Mouse (Mus musculus): ENCODE measurements at regions not wholly inside any gene's neighbourhood (a gene's known extent, or its start where the extent isn't known, plus 50 kb on each side); places are given as distances from the start of the nearest gene placed in this dataset.

DNA sequence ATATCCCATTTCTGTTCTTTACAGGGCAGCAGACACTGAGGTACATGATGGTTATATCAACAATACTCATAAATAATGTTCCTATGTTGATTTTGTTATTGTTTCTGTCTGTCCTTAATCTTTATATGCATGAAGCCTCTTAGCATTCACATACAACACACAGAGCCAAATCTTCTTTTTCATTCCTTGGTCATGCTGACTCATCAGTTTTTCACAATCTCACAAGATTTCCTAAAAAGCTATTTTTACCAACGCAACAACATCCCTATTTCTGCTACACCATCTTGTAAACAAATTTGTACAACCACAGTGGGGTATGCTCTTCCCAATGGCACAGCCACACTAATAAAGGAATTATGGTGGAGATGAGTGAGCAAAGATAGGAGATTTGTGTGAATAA lies 555.1 kb downstream of the Trib2 start:
- TF ChIP-seq EP300 (IDR thresholded peaks at IDR 0.05; ENCODE audit: low read depth) (no peak), CTCF (IDR thresholded peaks at IDR 0.05; ENCODE audit: low read depth) (no peak)
- H3K9me3 ChIP-seq (replicated peaks; ENCODE audit: control insufficient read depth, low read length) = no peaks in the 10 kb centered on the region
- H3K27me3 ChIP-seq (ENCODE audit: control insufficient read depth, insufficient read depth, low read length) = no peaks in the 10 kb centered on the region
- no peak overlapping the region for H3K27ac ChIP-seq (ENCODE audit: low read depth)
- no peak overlapping the region for H3K4me3 ChIP-seq (ENCODE audit: low read depth, low read length)
- H3K4me2 ChIP-seq (ENCODE audit: low read depth, low read length) = no peak overlapping the region
- no peak overlapping the region for H3K9ac ChIP-seq (replicated peaks; ENCODE audit: low read depth, low read length)
- 63% methylated on average over 1 of the region's 1 CpGs for WGBS
- H3K4me1 ChIP-seq (ENCODE audit: control insufficient read depth, insufficient read depth) = no peaks in the 10 kb centered on the region
- ATAC-seq (ENCODE audit: insufficient read depth, low read depth) (no peak), DNase-seq (ENCODE audit: low spot score) (no peak)
- no peaks in the 10 kb centered on the region for H3K36me3 ChIP-seq (replicated peaks; ENCODE audit: control insufficient read depth, insufficient read depth, low read length)

DNA sequence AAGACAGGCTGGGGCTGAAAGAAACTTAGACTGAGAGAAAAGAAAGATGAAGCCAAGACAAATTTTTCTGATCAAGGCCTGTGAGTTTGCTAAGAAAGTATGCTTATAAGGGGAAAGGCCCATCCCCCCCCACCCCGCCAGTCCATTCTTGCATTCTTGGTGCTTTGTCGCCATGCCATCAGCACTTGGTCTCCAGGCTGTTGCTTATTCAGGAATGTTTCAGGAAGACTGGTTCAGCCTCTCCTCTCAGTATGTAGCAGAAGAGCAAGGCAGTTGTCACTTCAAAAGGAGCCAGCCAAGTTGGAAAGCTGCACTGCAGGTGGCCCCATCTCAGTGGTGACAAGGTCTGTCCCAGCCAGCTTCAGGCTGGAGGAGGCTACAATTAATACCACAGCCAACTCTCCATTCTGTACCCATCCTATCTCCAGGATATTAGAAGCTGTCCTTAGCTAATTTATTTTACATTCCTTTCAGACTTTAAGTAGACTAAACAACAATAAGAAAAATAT lies 555.8 kb downstream of the Trib2 start:
- H3K4me2 ChIP-seq (ENCODE audit: low read depth, low read length) = no peak overlapping the region
- 65% methylated on average over 2 of the region's 2 CpGs for WGBS
- H3K4me3 ChIP-seq (ENCODE audit: low read depth, low read length) = no peak overlapping the region
- H3K4me1 ChIP-seq (ENCODE audit: control insufficient read depth, insufficient read depth) = no peaks in the 10 kb centered on the region
- H3K36me3 ChIP-seq (replicated peaks; ENCODE audit: control insufficient read depth, insufficient read depth, low read length) = no peaks in the 10 kb centered on the region
- no peak overlapping the region for H3K27ac ChIP-seq (ENCODE audit: low read depth)
- H3K9ac ChIP-seq (replicated peaks; ENCODE audit: low read depth, low read length) = no peak overlapping the region
- no peaks in the 10 kb centered on the region for H3K27me3 ChIP-seq (ENCODE audit: control insufficient read depth, insufficient read depth, low read length)
- no peak for DNase-seq (ENCODE audit: low spot score)
- H3K9me3 ChIP-seq (replicated peaks; ENCODE audit: control insufficient read depth, low read length) = no peaks in the 10 kb centered on the region
- TF ChIP-seq EP300 (IDR thresholded peaks at IDR 0.05; ENCODE audit: low read depth) (no peak), CTCF (IDR thresholded peaks at IDR 0.05; ENCODE audit: low read depth) (no peak)
- ATAC-seq (ENCODE audit: insufficient read depth, low read depth) = no peak

DNA sequence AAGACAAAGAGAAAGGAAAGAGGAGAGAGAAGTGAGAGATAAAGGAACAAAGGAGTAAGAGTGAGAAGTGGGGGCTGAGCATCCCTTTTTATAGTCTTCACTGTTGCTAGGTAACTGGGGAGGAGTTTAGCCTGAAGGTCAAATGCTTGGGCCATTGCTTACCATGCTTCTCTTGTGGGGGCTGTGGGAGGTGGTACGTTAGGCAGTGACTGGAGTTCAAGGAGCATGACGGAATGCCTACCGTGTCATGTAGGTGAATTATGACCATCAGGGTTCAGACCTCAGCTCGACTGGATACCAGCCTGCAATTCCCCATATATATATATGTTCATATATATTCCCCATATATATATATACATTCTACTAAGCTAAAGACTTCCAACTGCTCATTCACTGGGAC lies 571.8 kb downstream of the Trib2 start:
- no peaks in the 10 kb centered on the region for H3K4me1 ChIP-seq (ENCODE audit: control insufficient read depth, insufficient read depth)
- H3K27me3 ChIP-seq (ENCODE audit: control insufficient read depth, insufficient read depth, low read length) = no peaks in the 10 kb centered on the region
- no peaks in the 10 kb centered on the region for H3K36me3 ChIP-seq (replicated peaks; ENCODE audit: control insufficient read depth, insufficient read depth, low read length)
- no peak for TF ChIP-seq CTCF (IDR thresholded peaks at IDR 0.05; ENCODE audit: low read depth)
- no peak for TF ChIP-seq EP300 (IDR thresholded peaks at IDR 0.05; ENCODE audit: low read depth)
- WGBS = 87% methylated on average over 4 of the region's 4 CpGs
- no peak overlapping the region for H3K9ac ChIP-seq (replicated peaks; ENCODE audit: low read depth, low read length)
- no peak for DNase-seq (ENCODE audit: low spot score)
- no peak overlapping the region for H3K27ac ChIP-seq (ENCODE audit: low read depth)
- no peak overlapping the region for H3K4me2 ChIP-seq (ENCODE audit: low read depth, low read length)
- ATAC-seq (ENCODE audit: insufficient read depth, low read depth) = no peak
- H3K4me3 ChIP-seq (ENCODE audit: low read depth, low read length) = no peak overlapping the region
- H3K9me3 ChIP-seq (replicated peaks; ENCODE audit: control insufficient read depth, low read length) = no peaks in the 10 kb centered on the region

DNA sequence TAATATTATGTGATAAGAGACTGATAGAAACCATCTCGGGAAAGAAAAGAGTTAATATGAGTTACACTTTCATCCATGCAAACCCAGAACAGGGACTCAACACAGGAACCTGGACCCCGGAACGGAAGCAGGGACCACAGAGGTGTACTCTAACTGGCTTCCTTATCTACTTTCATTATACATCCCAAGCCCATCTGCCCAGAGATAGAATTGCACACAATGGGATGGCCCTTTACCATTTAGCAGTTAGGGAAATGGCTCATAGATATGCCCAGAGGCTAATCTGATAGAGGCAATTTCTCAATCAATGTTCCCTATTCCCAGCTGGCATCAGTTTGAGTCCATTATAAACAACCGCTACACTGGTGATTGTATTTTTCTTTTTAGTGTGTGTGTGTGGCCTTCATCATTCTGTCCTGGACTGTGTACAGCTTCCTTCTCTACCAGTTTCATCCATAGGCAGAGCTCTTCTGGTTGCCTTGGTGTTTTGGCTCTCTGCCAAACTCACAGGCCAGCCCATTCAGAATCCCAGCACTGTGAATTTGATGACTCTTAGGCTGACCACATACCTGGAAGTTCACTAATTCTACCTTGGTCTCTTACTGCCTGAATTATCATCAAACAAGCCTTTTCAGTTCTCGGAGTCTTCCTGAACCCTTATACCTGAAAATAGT lies 594.1 kb downstream of the Trib2 start:
- no peaks in the 10 kb centered on the region for H3K9me3 ChIP-seq (replicated peaks; ENCODE audit: control insufficient read depth, low read length)
- ATAC-seq (ENCODE audit: insufficient read depth, low read depth) (no peak), DNase-seq (ENCODE audit: low spot score) (no peak)
- no peak overlapping the region for H3K9ac ChIP-seq (replicated peaks; ENCODE audit: low read depth, low read length)
- H3K27me3 ChIP-seq (ENCODE audit: control insufficient read depth, insufficient read depth, low read length) = no peaks in the 10 kb centered on the region
- H3K36me3 ChIP-seq (replicated peaks; ENCODE audit: control insufficient read depth, insufficient read depth, low read length) = no peaks in the 10 kb centered on the region
- no peak overlapping the region for H3K4me3 ChIP-seq (ENCODE audit: low read depth, low read length)
- H3K4me1 ChIP-seq (ENCODE audit: control insufficient read depth, insufficient read depth) = no peaks in the 10 kb centered on the region
- H3K27ac ChIP-seq (ENCODE audit: low read depth) = no peak overlapping the region
- no peak overlapping the region for H3K4me2 ChIP-seq (ENCODE audit: low read depth, low read length)
- 78% methylated on average over 5 of the region's 5 CpGs for WGBS
- TF ChIP-seq CTCF (IDR thresholded peaks at IDR 0.05; ENCODE audit: low read depth) (no peak), EP300 (IDR thresholded peaks at IDR 0.05; ENCODE audit: low read depth) (no peak)

DNA sequence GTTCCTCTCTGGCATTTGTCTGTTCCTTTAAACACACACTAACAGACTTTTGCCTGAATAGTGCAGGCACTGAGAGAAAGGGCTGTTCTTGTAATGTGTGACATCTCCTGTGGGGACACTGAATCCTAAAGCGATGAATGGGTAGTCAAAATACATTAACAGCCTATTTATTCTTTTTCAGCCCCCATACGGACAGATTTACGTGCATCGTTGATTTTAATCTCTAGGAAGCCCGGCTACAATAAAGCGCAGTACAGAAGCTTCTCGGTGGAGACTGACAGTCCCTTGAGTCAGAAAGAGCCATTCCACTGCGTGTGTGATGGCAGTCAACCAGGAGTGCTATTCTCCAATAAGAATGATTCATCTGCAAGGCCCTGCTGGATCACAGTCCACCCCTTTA lies 598.2 kb downstream of the Trib2 start:
- H3K9me3 ChIP-seq (replicated peaks; ENCODE audit: control insufficient read depth, low read length) = no peaks in the 10 kb centered on the region
- H3K27ac ChIP-seq (ENCODE audit: low read depth) = no peak overlapping the region
- 82% methylated on average over 8 of the region's 8 CpGs for WGBS
- H3K27me3 ChIP-seq (ENCODE audit: control insufficient read depth, insufficient read depth, low read length) = no peaks in the 10 kb centered on the region
- no peaks in the 10 kb centered on the region for H3K4me1 ChIP-seq (ENCODE audit: control insufficient read depth, insufficient read depth)
- TF ChIP-seq EP300 (IDR thresholded peaks at IDR 0.05; ENCODE audit: low read depth) = no peak
- no peak for TF ChIP-seq CTCF (IDR thresholded peaks at IDR 0.05; ENCODE audit: low read depth)
- no peak for DNase-seq (ENCODE audit: low spot score)
- ATAC-seq (ENCODE audit: insufficient read depth, low read depth) = no peak
- H3K4me3 ChIP-seq (ENCODE audit: low read depth, low read length) = no peak overlapping the region
- H3K36me3 ChIP-seq (replicated peaks; ENCODE audit: control insufficient read depth, insufficient read depth, low read length) = no peaks in the 10 kb centered on the region
- no peak overlapping the region for H3K9ac ChIP-seq (replicated peaks; ENCODE audit: low read depth, low read length)
- H3K4me2 ChIP-seq (ENCODE audit: low read depth, low read length) = no peak overlapping the region

DNA sequence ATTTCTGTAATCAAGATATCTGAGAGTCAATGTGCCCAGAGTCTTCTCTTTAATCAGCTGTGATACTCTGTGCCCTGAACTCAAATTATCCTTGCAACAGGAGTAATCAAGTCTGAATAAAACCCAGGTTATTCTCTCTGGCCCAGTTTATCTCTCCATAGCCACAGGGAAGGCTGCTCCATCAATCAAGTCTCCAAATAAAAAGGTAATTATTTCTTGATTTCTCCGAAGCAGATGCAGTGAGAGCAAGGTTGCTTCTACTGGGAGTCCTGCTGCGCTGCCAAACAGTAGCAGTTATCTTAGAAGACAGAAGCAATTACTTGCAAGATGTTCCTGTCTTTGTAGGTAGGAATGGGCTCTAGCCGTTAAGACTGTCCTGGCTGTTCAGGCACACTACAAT lies 600.5 kb downstream of the Trib2 start:
- Histone ChIP-seq H3K4me2 (ENCODE audit: low read depth, low read length) (no peak overlapping the region), H3K27ac (ENCODE audit: low read depth) (no peak overlapping the region), H3K36me3 (replicated peaks; ENCODE audit: control insufficient read depth, insufficient read depth, low read length) (no peaks in the 10 kb centered on the region), H3K4me3 (ENCODE audit: low read depth, low read length) (no peak overlapping the region), H3K9ac (replicated peaks; ENCODE audit: low read depth, low read length) (no peak overlapping the region), H3K27me3 (ENCODE audit: control insufficient read depth, insufficient read depth, low read length) (no peaks in the 10 kb centered on the region), H3K9me3 (replicated peaks; ENCODE audit: control insufficient read depth, low read length) (no peaks in the 10 kb centered on the region), H3K4me1 (ENCODE audit: control insufficient read depth, insufficient read depth) (no peaks in the 10 kb centered on the region)
- WGBS = 73% methylated on average over 3 of the region's 3 CpGs
- DNase-seq (ENCODE audit: low spot score) (no peak), ATAC-seq (ENCODE audit: insufficient read depth, low read depth) (no peak)
- TF ChIP-seq EP300 (IDR thresholded peaks at IDR 0.05; ENCODE audit: low read depth) = no peak
- no peak for TF ChIP-seq CTCF (IDR thresholded peaks at IDR 0.05; ENCODE audit: low read depth)
